Mouse (Mus musculus) large intestine, adult 2 months (tissue): ENCODE data around the gene Homer2. TPM values are rescaled to one million over a fixed set of nuclear protein-coding genes. Genes with fewer than 3 reads are reported as not detected.
A peak's percentile ranks its signal among the peaks of the same experiment; 100 is the strongest.

Experiments
- DNase-seq: peaks from one replicate; pipeline ENCODE4 v3.0.0-alpha.2; 2012; ENCODE audit warnings: low read depth, low spot score
- WGBS: fragments of 180-500 bp; shearing (Covaris S2); methylation state at CpG from one replicate; pipeline ENCODE4 v1.1.7; 2018; 5-methylcytosine and 5-hydroxymethylcytosine counted together
- polyA plus RNA-seq: library from polyadenylated mRNA; depleted of rRNA; stranded (reverse); fragments of >200 nt; gene quantifications from 2 replicates; pipeline ENCODE4 v1.2.3, GENCODE M21; 2012

Homer2 gene
- polyA plus RNA-seq, 1 experiment: 13.8 TPM

- no peak for DNase-seq
- 87% methylated on average over 5 of the region's 5 CpGs for WGBS
Observed at GRCm38 (mm10) chr7:81604991-81605390, 102.3 kb downstream of the Homer2 start.

- WGBS: 61% methylated on average over 8 of the region's 8 CpGs
- no peak for DNase-seq
Observed at GRCm38 (mm10) chr7:81599379-81600280, 107.7 kb downstream of the Homer2 start.

GRCm38 (mm10) chr7:81597660-81598059, 109.7 kb downstream of the Homer2 start:
- 100% methylated on average over 1 of the region's 1 CpGs for WGBS
- DNase-seq: no peak

- DNase-seq: no peak
- WGBS: 84% methylated on average over 6 of the region's 6 CpGs
Observed at GRCm38 (mm10) chr7:81596086-81596485, 111.2 kb downstream of the Homer2 start.

GRCm38 (mm10) chr7:81595056-81595455, 112.3 kb downstream of the Homer2 start:
- no peak for DNase-seq
- 92% methylated on average over 5 of the region's 5 CpGs for WGBS

- no peak for DNase-seq
- WGBS: 84% methylated on average over 8 of the region's 8 CpGs
Observed at GRCm38 (mm10) chr7:81593387-81593786, 113.9 kb downstream of the Homer2 start.

GRCm38 (mm10) chr7:81592686-81593085, 114.6 kb downstream of the Homer2 start:
- no peak for DNase-seq

GRCm38 (mm10) chr7:81587238-81587637, 120.1 kb downstream of the Homer2 start:
- no peak for DNase-seq
- 94% methylated on average over 4 of the region's 4 CpGs for WGBS

More at GRCm38 (mm10) chr7:81592686-81593085, 114.6 kb downstream of the Homer2 start:
- WGBS: 82% methylated on average over 9 of the region's 9 CpGs

GRCm38 (mm10) chr7:81585326-81585725, 122.0 kb downstream of the Homer2 start:
- 75% methylated on average over 7 of the region's 7 CpGs for WGBS
- no peak for DNase-seq

- DNase-seq: no peak
- WGBS: 36% methylated on average over 3 of the region's 3 CpGs
Observed at GRCm38 (mm10) chr7:81583512-81583911, 123.8 kb downstream of the Homer2 start.

GRCm38 (mm10) chr7:81579312-81579711, 128.0 kb downstream of the Homer2 start:
- DNase-seq: no peak
- WGBS: 97% methylated on average over 5 of the region's 5 CpGs

- DNase-seq: no peak
- WGBS: 86% methylated on average over 7 of the region's 7 CpGs
Observed at GRCm38 (mm10) chr7:81578413-81578812, 128.9 kb downstream of the Homer2 start.

GRCm38 (mm10) chr7:81577872-81578271, 129.5 kb downstream of the Homer2 start:
- 88% methylated on average over 3 of the region's 3 CpGs for WGBS
- no peak for DNase-seq

- DNase-seq: no peak
- WGBS: 95% methylated on average over 10 of the region's 10 CpGs
Observed at GRCm38 (mm10) chr7:81575606-81576005, 131.7 kb downstream of the Homer2 start.

GRCm38 (mm10) chr7:81573821-81574220, 133.5 kb downstream of the Homer2 start:
- 94% methylated on average over 9 of the region's 9 CpGs for WGBS
- no peak for DNase-seq

- 41% methylated on average over 6 of the region's 6 CpGs for WGBS
- no peak for DNase-seq
Observed at GRCm38 (mm10) chr7:81573397-81573796, 133.9 kb downstream of the Homer2 start.

- DNase-seq: no peak
- 35% methylated on average over 6 of the region's 6 CpGs for WGBS
Observed at GRCm38 (mm10) chr7:81572610-81573268, 134.6 kb downstream of the Homer2 start.

- no peak for DNase-seq
- 1% methylated on average over 15 of the region's 15 CpGs for WGBS
Observed at GRCm38 (mm10) chr7:81571941-81572441, 135.3 kb downstream of the Homer2 start.

GRCm38 (mm10) chr7:81571108-81571940, 136.0 kb downstream of the Homer2 start, which contains the start of gene Whamm:
Gene Whamm, plus strand, starts transcription at chr7:81571266.
- DNase-seq: peak; percentile 94
- under 1% methylated on average over 75 of the region's 96 CpGs for WGBS

GRCm38 (mm10) chr7:81570752-81571107, 136.6 kb downstream of the Homer2 start:
- no peak for DNase-seq
- 3% methylated on average over 5 of the region's 5 CpGs for WGBS
